Mouse (Mus musculus) stomach, embryonic 16.5 days (tissue): Measurements from ENCODE around the gene Cd82. TPM values are rescaled to one million over a fixed set of nuclear protein-coding genes. Genes with fewer than 3 reads are reported as not detected.

Source experiments
- ATAC-seq: fragments of 200-750 bp; cut with Nextera tagmentation; 2 replicates; pipeline ENCODE4 v1.8.0; 2017; ENCODE audit warnings: moderate number of reproducible peaks, moderate TSS enrichment; ENCODE audit not compliant: insufficient read depth, low FRiP score
- H3K27ac ChIP-seq: fragments of 300-500 bp; sonication (generic); 2 replicates; pipeline ENCODE4 v1.5.1; 2014; ENCODE audit warnings: low read length
- H3K27me3 ChIP-seq: fragments of 300-500 bp; sonication (generic); 2 replicates; pipeline ENCODE4 v1.6.1; 2014; ENCODE audit warnings: low read length, control low read depth, mixed read lengths; ENCODE audit not compliant: control insufficient read depth, insufficient read depth
- H3K36me3 ChIP-seq: fragments of 300-500 bp; sonication (generic); 2 replicates; pipeline ENCODE4 v1.6.1; 2014; ENCODE audit warnings: low read length; ENCODE audit not compliant: control insufficient read depth, insufficient read depth
- H3K4me1 ChIP-seq: fragments of 300-500 bp; sonication (generic); 2 replicates; pipeline ENCODE4 v1.6.1; 2014; ENCODE audit warnings: low read length, control low read depth, mixed read lengths; ENCODE audit not compliant: control insufficient read depth, insufficient read depth
- H3K4me2 ChIP-seq: fragments of 300-500 bp; sonication (generic); 2 replicates; pipeline ENCODE4 v1.6.1; 2014; ENCODE audit warnings: low read depth, low read length, mixed read lengths
- H3K4me3 ChIP-seq: fragments of 300-500 bp; sonication (generic); replicated peaks from 2 replicates; pipeline ENCODE4 v1.5.1; 2014; ENCODE audit warnings: mild to moderate bottlenecking, low read length
- H3K9ac ChIP-seq: fragments of 300-500 bp; sonication (generic); 2 replicates; pipeline ENCODE4 v1.6.1; 2014; ENCODE audit warnings: low read length
- H3K9me3 ChIP-seq: fragments of 300-500 bp; sonication (generic); replicated peaks from 2 replicates; pipeline ENCODE4 v1.6.1; 2016; ENCODE audit warnings: low read length, control low read depth; ENCODE audit not compliant: control insufficient read depth
- WGBS: fragments of 180-500 bp; shearing (Covaris S2); extraction: QIAGEN DNeasy Blood & Tissue Kit; methylation state at CpG from one replicate; pipeline ENCODE4 v1.1.7; 2014; 5-methylcytosine and 5-hydroxymethylcytosine counted together
- polyA plus RNA-seq: library from polyadenylated mRNA; unstranded; fragments of >200 nt; fragmentation: Nextera tagmentation; extraction: Ambion mirVana; gene quantifications from 2 replicates; pipeline ENCODE4 v1.2.1, GENCODE M21; 2015

Cd82 gene
- polyA plus RNA-seq, 1 experiment from 2014 or later, result 112 TPM

DNA sequence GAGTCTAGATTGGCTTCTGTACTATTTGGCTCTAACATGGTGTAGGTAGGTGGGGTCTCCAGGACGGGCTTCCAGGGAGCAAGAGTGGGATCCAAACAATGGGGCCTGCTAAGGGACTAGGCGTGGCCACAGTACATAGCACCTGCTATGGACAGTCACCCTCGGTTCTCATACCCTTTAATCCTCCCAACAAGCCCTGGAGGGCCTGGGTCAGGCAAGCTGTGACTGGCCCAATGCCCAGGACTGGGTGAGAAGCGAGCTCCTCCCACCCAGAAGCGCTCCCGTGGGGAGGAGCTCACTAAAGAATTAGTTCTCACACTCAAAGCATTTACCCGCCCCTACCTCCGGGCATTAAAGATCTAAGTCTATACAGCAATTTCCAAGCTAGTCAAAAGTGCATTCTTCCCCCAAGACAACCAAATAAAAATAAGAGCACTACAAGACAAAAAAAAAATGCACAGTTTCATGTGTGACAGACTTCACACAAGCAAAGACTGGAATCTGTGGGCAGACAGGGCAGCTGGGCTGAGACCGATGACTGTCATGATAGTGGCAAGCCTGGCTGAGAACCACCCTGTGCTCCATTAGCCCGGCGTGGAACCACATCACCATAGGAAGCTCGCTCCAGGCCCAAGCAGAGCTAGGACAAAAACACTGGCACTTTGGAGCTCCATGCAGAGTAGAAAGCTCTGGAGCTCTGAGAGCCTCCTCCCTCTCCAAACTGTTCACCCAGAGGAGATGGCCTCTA lies 23.0 kb downstream of the Cd82 start:
- no peak overlapping the region for H3K4me3 ChIP-seq
- peak overlapping the region; percentile 68 for H3K27ac ChIP-seq
- H3K27me3 ChIP-seq, result no peaks in the 10 kb centered on the region
- H3K4me1 ChIP-seq, result peaks cover 30% of the 10 kb centered on the region
- ATAC-seq, result peak; percentile 76; the same call in 1 of the 2 replicates
- no peak overlapping the region for H3K9ac ChIP-seq
- no peak overlapping the region for H3K4me2 ChIP-seq
- 47% methylated on average over 12 of the region's 12 CpGs for whole genome bisulfite sequencing
- no peaks in the 10 kb centered on the region for H3K36me3 ChIP-seq
- H3K9me3 ChIP-seq, result no peaks in the 10 kb centered on the region

GRCm38 (mm10) chr2:93439352-93439771 lies 23.6 kb downstream of the Cd82 start:
- WGBS, result 59% methylated on average over 9 of the region's 9 CpGs
- Histone ChIP-seq H3K36me3 (no peaks in the 10 kb centered on the region; the same call in 1 of the 2 replicates), H3K4me2 (no peak overlapping the region), H3K27ac (peak overlapping the region; percentile 68), H3K9ac (peak overlapping the region; percentile 27), H3K9me3 (no peaks in the 10 kb centered on the region), H3K4me3 (no peak overlapping the region), H3K27me3 (no peaks in the 10 kb centered on the region), H3K4me1 (peaks cover 28% of the 10 kb centered on the region)
- peak; percentile 8; the same call in 1 of the 2 replicates for ATAC-seq

GRCm38 (mm10) chr2:93438335-93438734 lies 24.6 kb downstream of the Cd82 start:
- Histone ChIP-seq H3K27ac (no peak overlapping the region), H3K4me1 (peaks cover 26% of the 10 kb centered on the region), H3K9me3 (no peaks in the 10 kb centered on the region), H3K4me2 (no peak overlapping the region), H3K4me3 (no peak overlapping the region), H3K36me3 (no peaks in the 10 kb centered on the region; the same call in 1 of the 2 replicates), H3K9ac (no peak overlapping the region), H3K27me3 (no peaks in the 10 kb centered on the region)
- no peak for ATAC-seq
- WGBS, result 58% methylated on average over 6 of the region's 6 CpGs

- WGBS, result 55% methylated on average over 4 of the region's 4 CpGs
- no peak overlapping the region for H3K9ac ChIP-seq
- no peaks in the 10 kb centered on the region; the same call in 1 of the 2 replicates for H3K36me3 ChIP-seq
- no peak overlapping the region for H3K4me3 ChIP-seq
- no peak overlapping the region for H3K27ac ChIP-seq
- no peak overlapping the region for H3K4me2 ChIP-seq
- ATAC-seq, result no peak
- H3K4me1 ChIP-seq, result peaks cover 47% of the 10 kb centered on the region
- H3K9me3 ChIP-seq, result no peaks in the 10 kb centered on the region
- H3K27me3 ChIP-seq, result no peaks in the 10 kb centered on the region
These were observed 27.4 kb downstream of the Cd82 start for GRCm38 (mm10) chr2:93435577-93435976.

GRCm38 (mm10) chr2:93434896-93435295 lies 28.0 kb downstream of the Cd82 start:
- no peak overlapping the region for H3K9ac ChIP-seq
- peaks cover 46% of the 10 kb centered on the region for H3K4me1 ChIP-seq
- no peaks in the 10 kb centered on the region; the same call in 1 of the 2 replicates for H3K36me3 ChIP-seq
- ATAC-seq, result no peak
- no peaks in the 10 kb centered on the region for H3K9me3 ChIP-seq
- H3K4me3 ChIP-seq, result no peak overlapping the region
- H3K4me2 ChIP-seq, result no peak overlapping the region
- WGBS, result 87% methylated on average over 3 of the region's 3 CpGs
- no peak overlapping the region for H3K27ac ChIP-seq
- no peaks in the 10 kb centered on the region for H3K27me3 ChIP-seq

- ATAC-seq, result no peak
- WGBS, result 84% methylated on average over 5 of the region's 5 CpGs
- Histone ChIP-seq H3K36me3 (no peaks in the 10 kb centered on the region; the same call in 1 of the 2 replicates), H3K4me2 (no peak overlapping the region), H3K9ac (no peak overlapping the region), H3K27ac (no peak overlapping the region), H3K4me1 (peaks cover 36% of the 10 kb centered on the region), H3K9me3 (no peaks in the 10 kb centered on the region), H3K27me3 (no peaks in the 10 kb centered on the region), H3K4me3 (no peak overlapping the region)
These were observed 29.4 kb downstream of the Cd82 start for GRCm38 (mm10) chr2:93433543-93433942.

GRCm38 (mm10) chr2:93432600-93433389 lies 30.1 kb downstream of the Cd82 start:
- H3K4me1 ChIP-seq, result peaks cover 31% of the 10 kb centered on the region
- no peak overlapping the region for H3K4me2 ChIP-seq

GRCm38 (mm10) chr2:93431575-93432325 lies 31.2 kb downstream of the Cd82 start:
- Histone ChIP-seq H3K4me2 (no peak overlapping the region), H3K9ac (peak overlapping the region; percentile 44), H3K27me3 (no peaks in the 10 kb centered on the region), H3K4me3 (no peak overlapping the region), H3K4me1 (peaks cover 31% of the 10 kb centered on the region), H3K27ac (peak overlapping the region; percentile 89), H3K36me3 (no peaks in the 10 kb centered on the region; the same call in 1 of the 2 replicates), H3K9me3 (no peaks in the 10 kb centered on the region)
- peak; percentile 69 for ATAC-seq
- WGBS, result 51% methylated on average over 5 of the region's 5 CpGs

More at GRCm38 (mm10) chr2:93432600-93433389, 30.1 kb downstream of the Cd82 start:
- H3K9ac ChIP-seq, result peak overlapping the region; percentile 45; the same call in 1 of the 2 replicates
- peak; percentile 70 for ATAC-seq
- H3K27ac ChIP-seq, result peak overlapping the region; percentile 89
- no peaks in the 10 kb centered on the region for H3K27me3 ChIP-seq
- no peaks in the 10 kb centered on the region; the same call in 1 of the 2 replicates for H3K36me3 ChIP-seq
- no peaks in the 10 kb centered on the region for H3K9me3 ChIP-seq
- H3K4me3 ChIP-seq, result no peak overlapping the region
- 48% methylated on average over 6 of the region's 6 CpGs for WGBS
